Mouse (Mus musculus): Measurements from ENCODE around the gene Cbx4. TPM values are rescaled to one million over a fixed set of nuclear protein-coding genes. Genes with fewer than 3 reads are reported as not detected.

Gene Cbx4
- polyA plus RNA-seq, 1 experiment from 2014 or later: 9.9 TPM

- Histone ChIP-seq H3K4me1 (peaks cover 69% of the 10 kb centered on the region), H3K27me3 (peaks cover 41% of the 10 kb centered on the region), H3K4me3 (replicated peaks) (no peak overlapping the region), H3K9me3 (replicated peaks) (no peaks in the 10 kb centered on the region), H3K27ac (no peak overlapping the region), H3K36me3 (peaks cover 36% of the 10 kb centered on the region), H3K4me2 (0 out of 2 replicates have a peak overlapping the region, but pooled peaks have one; percentile 4), H3K9ac (no peak overlapping the region)
- no peak for ATAC-seq (replicated peaks; ENCODE audit: low FRiP score)
- WGBS: 46% methylated on average over 47 of the region's 47 CpGs
Measured at GRCm38 (mm10) chr11:119081148-119081838, 4.7 kb downstream of the Cbx4 start.

GRCm38 (mm10) chr11:119080461-119081147, 5.4 kb downstream of the Cbx4 start:
- Histone ChIP-seq H3K27ac (no peak overlapping the region), H3K9me3 (replicated peaks) (no peaks in the 10 kb centered on the region), H3K9ac (no peak overlapping the region), H3K27me3 (peaks cover 41% of the 10 kb centered on the region), H3K4me3 (replicated peaks) (no peak overlapping the region), H3K4me2 (0 out of 2 replicates have a peak overlapping the region, but pooled peaks have one; percentile 4), H3K4me1 (peaks cover 69% of the 10 kb centered on the region), H3K36me3 (peaks cover 36% of the 10 kb centered on the region)
- WGBS: 49% methylated on average over 33 of the region's 33 CpGs
- ATAC-seq (replicated peaks; ENCODE audit: low FRiP score): no peak

GRCm38 (mm10) chr11:119079445-119079837, 6.6 kb downstream of the Cbx4 start:
- Histone ChIP-seq H3K27ac (peak overlapping the region; percentile 73), H3K9ac (peak overlapping the region; percentile 21; the same call in 1 of the 2 replicates), H3K4me1 (peaks cover 62% of the 10 kb centered on the region), H3K36me3 (peaks cover 36% of the 10 kb centered on the region), H3K27me3 (peaks cover 41% of the 10 kb centered on the region), H3K4me3 (replicated peaks) (peak overlapping the region; percentile 8; the same call in 1 of the 2 replicates), H3K9me3 (replicated peaks) (no peaks in the 10 kb centered on the region), H3K4me2 (peak overlapping the region; percentile 42)
- ATAC-seq (replicated peaks; ENCODE audit: low FRiP score): no peak
- WGBS: 38% methylated on average over 7 of the region's 7 CpGs

GRCm38 (mm10) chr11:119078691-119079444, 7.2 kb downstream of the Cbx4 start:
- H3K9ac ChIP-seq: peak overlapping the region; percentile 21; the same call in 1 of the 2 replicates
- H3K36me3 ChIP-seq: peaks cover 36% of the 10 kb centered on the region
- peak; percentile 40; the same call in 1 of the 2 replicates for ATAC-seq (replicated peaks; ENCODE audit: low FRiP score)
- H3K27me3 ChIP-seq: peaks cover 40% of the 10 kb centered on the region
- peak overlapping the region; percentile 73 for H3K27ac ChIP-seq
- peaks cover 56% of the 10 kb centered on the region for H3K4me1 ChIP-seq
- H3K4me3 ChIP-seq (replicated peaks): peak overlapping the region; percentile 8; the same call in 1 of the 2 replicates
- H3K4me2 ChIP-seq: peak overlapping the region; percentile 42
- H3K9me3 ChIP-seq (replicated peaks): no peaks in the 10 kb centered on the region
- WGBS: 5% methylated on average over 24 of the region's 27 CpGs

GRCm38 (mm10) chr11:119077755-119078154, 8.3 kb downstream of the Cbx4 start:
- Histone ChIP-seq H3K9ac (no peak overlapping the region), H3K27ac (no peak overlapping the region), H3K27me3 (peaks cover 31% of the 10 kb centered on the region), H3K36me3 (peaks cover 36% of the 10 kb centered on the region), H3K4me2 (no peak overlapping the region), H3K4me3 (replicated peaks) (no peak overlapping the region), H3K9me3 (replicated peaks) (no peaks in the 10 kb centered on the region), H3K4me1 (peaks cover 52% of the 10 kb centered on the region)
- WGBS: 76% methylated on average over 4 of the region's 4 CpGs
- ATAC-seq (replicated peaks; ENCODE audit: low FRiP score): no peak

GRCm38 (mm10) chr11:119075805-119076204, 10.2 kb downstream of the Cbx4 start:
- no peak for ATAC-seq (replicated peaks; ENCODE audit: low FRiP score)
- Histone ChIP-seq H3K27me3 (peaks cover 23% of the 10 kb centered on the region), H3K9ac (no peak overlapping the region), H3K36me3 (peaks cover 17% of the 10 kb centered on the region), H3K9me3 (replicated peaks) (no peaks in the 10 kb centered on the region), H3K27ac (no peak overlapping the region), H3K4me2 (no peak overlapping the region), H3K4me1 (peaks cover 33% of the 10 kb centered on the region), H3K4me3 (replicated peaks) (no peak overlapping the region)
- 88% methylated on average over 5 of the region's 5 CpGs for WGBS

GRCm38 (mm10) chr11:119073876-119074433, 12.1 kb downstream of the Cbx4 start:
- H3K9ac ChIP-seq: no peak overlapping the region
- peaks cover 5% of the 10 kb centered on the region; the same call in 1 of the 2 replicates for H3K36me3 ChIP-seq
- no peak overlapping the region for H3K4me3 ChIP-seq (replicated peaks)
- H3K4me2 ChIP-seq: no peak overlapping the region
- H3K9me3 ChIP-seq (replicated peaks): no peaks in the 10 kb centered on the region
- H3K27me3 ChIP-seq: peaks cover 12% of the 10 kb centered on the region; the same call in 1 of the 2 replicates
- H3K4me1 ChIP-seq: peaks cover 18% of the 10 kb centered on the region
- WGBS: 78% methylated on average over 6 of the region's 6 CpGs
- ATAC-seq (replicated peaks; ENCODE audit: low FRiP score): no peak
- H3K27ac ChIP-seq: no peak overlapping the region

GRCm38 (mm10) chr11:119072986-119073385, 13.0 kb downstream of the Cbx4 start:
- Histone ChIP-seq H3K9me3 (replicated peaks) (no peaks in the 10 kb centered on the region), H3K9ac (no peak overlapping the region), H3K4me3 (replicated peaks) (no peak overlapping the region), H3K27me3 (peaks cover 16% of the 10 kb centered on the region; the same call in 1 of the 2 replicates), H3K4me1 (peaks cover 9% of the 10 kb centered on the region), H3K36me3 (peaks cover 5% of the 10 kb centered on the region; the same call in 1 of the 2 replicates), H3K4me2 (no peak overlapping the region), H3K27ac (no peak overlapping the region)
- ATAC-seq (replicated peaks; ENCODE audit: low FRiP score): no peak
- WGBS: 47% methylated on average over 6 of the region's 6 CpGs

- whole genome bisulfite sequencing: 78% methylated on average over 7 of the region's 7 CpGs
- no peaks in the 10 kb centered on the region for H3K9me3 ChIP-seq (replicated peaks)
- peaks cover 7% of the 10 kb centered on the region for H3K4me1 ChIP-seq
- peaks cover 16% of the 10 kb centered on the region; the same call in 1 of the 2 replicates for H3K27me3 ChIP-seq
- H3K9ac ChIP-seq: no peak overlapping the region
- H3K4me3 ChIP-seq (replicated peaks): no peak overlapping the region
- no peak overlapping the region for H3K27ac ChIP-seq
- no peak overlapping the region for H3K4me2 ChIP-seq
- H3K36me3 ChIP-seq: 0 out of 2 replicates have a peak, but pooled peaks cover under 1% of the 10 kb centered on the region
- ATAC-seq (replicated peaks; ENCODE audit: low FRiP score): no peak
Measured at GRCm38 (mm10) chr11:119072239-119072638, 13.8 kb downstream of the Cbx4 start.

GRCm38 (mm10) chr11:119066841-119067240, 19.2 kb downstream of the Cbx4 start:
- WGBS: 79% methylated on average over 8 of the region's 8 CpGs
- Histone ChIP-seq H3K9me3 (replicated peaks) (no peaks in the 10 kb centered on the region), H3K4me1 (no peaks in the 10 kb centered on the region), H3K27ac (no peak overlapping the region), H3K36me3 (no peaks in the 10 kb centered on the region), H3K9ac (no peak overlapping the region), H3K27me3 (peaks cover 35% of the 10 kb centered on the region), H3K4me2 (no peak overlapping the region), H3K4me3 (replicated peaks) (no peak overlapping the region)
- ATAC-seq (replicated peaks; ENCODE audit: low FRiP score): no peak

GRCm38 (mm10) chr11:119059256-119059655, 26.8 kb downstream of the Cbx4 start:
- H3K9me3 ChIP-seq (replicated peaks): no peaks in the 10 kb centered on the region
- peak overlapping the region; percentile 97 for H3K4me2 ChIP-seq
- H3K27ac ChIP-seq: no peak overlapping the region
- peaks cover 87% of the 10 kb centered on the region for H3K27me3 ChIP-seq
- 17% methylated on average over 3 of the region's 3 CpGs for WGBS
- H3K9ac ChIP-seq: no peak overlapping the region
- no peaks in the 10 kb centered on the region for H3K36me3 ChIP-seq
- ATAC-seq (replicated peaks; ENCODE audit: low FRiP score): no peak
- peak overlapping the region; percentile 61; the same call in 1 of the 2 replicates for H3K4me3 ChIP-seq (replicated peaks)
- H3K4me1 ChIP-seq: peaks cover 50% of the 10 kb centered on the region
